Mouse (Mus musculus) kidney, postnatal 25 days (tissue): ENCODE results near the gene Olfr1447.

ENCODE experiments used
- DNase-seq, 2 experiments: peaks; one replicate each; pipeline ENCODE4 v3.0.0; 2021; ENCODE audit warnings: mixed read lengths in 2 of 2

The Olfr1447 gene

GRCm38 (mm10) chr19:12903643-12904042, at the start of gene Olfr1447:
Olfr1447 (minus strand) TSS chr19:12903743.
- DNase-seq, result no peak

GRCm38 (mm10) chr19:12949958-12950357, 46.4 kb upstream of the Olfr1447 start, which contains the start of gene Olfr1450:
Olfr1450 (plus strand) TSS chr19:12950258.
- no peak for DNase-seq

- no peak for DNase-seq
Measured at GRCm38 (mm10) chr19:12930540-12930939, 27.0 kb upstream of the Olfr1447 start, which contains the start of gene Olfr1449. Olfr1449 (plus strand) TSS chr19:12930840.

GRCm38 (mm10) chr19:12924319-12924718, 20.8 kb upstream of the Olfr1447 start, which contains the start of gene Olfr1448:
Olfr1448 (minus strand) TSS chr19:12924419.
- no peak for DNase-seq

GRCm38 (mm10) chr19:12893424-12893823, 10.1 kb downstream of the Olfr1447 start, which contains the start of gene Olfr1446:
Olfr1446 (minus strand) TSS chr19:12893524.
- no peak for DNase-seq

- no peak for DNase-seq
Measured at GRCm38 (mm10) chr19:12883555-12883954, 20.0 kb downstream of the Olfr1447 start, which contains the start of gene Olfr1445. Olfr1445 (plus strand) TSS chr19:12883855.

GRCm38 (mm10) chr19:12856983-12857382, 46.6 kb downstream of the Olfr1447 start, which contains the start of gene Olfr1444:
Olfr1444 (plus strand) TSS chr19:12857283.
- no peak for DNase-seq
